Mouse (Mus musculus) liver, adult 2 months (tissue): ENCODE data around the gene Ube2d1.

Source experiments
- CTCF ChIP-seq: fragments of 200-500 bp; IDR thresholded peaks from 2 replicates; pipeline ENCODE4 v1.5.1; 2011; ENCODE audit warnings: low read depth, low read length, control low read depth
- POLR2A ChIP-seq: fragments of 200-500 bp; IDR thresholded peaks from 2 replicates; pipeline ENCODE4 v1.6.1; 2011; ENCODE audit warnings: low read length, control low read depth; ENCODE audit not compliant: insufficient read depth; ENCODE audit errors: extremely low read depth

DNA sequence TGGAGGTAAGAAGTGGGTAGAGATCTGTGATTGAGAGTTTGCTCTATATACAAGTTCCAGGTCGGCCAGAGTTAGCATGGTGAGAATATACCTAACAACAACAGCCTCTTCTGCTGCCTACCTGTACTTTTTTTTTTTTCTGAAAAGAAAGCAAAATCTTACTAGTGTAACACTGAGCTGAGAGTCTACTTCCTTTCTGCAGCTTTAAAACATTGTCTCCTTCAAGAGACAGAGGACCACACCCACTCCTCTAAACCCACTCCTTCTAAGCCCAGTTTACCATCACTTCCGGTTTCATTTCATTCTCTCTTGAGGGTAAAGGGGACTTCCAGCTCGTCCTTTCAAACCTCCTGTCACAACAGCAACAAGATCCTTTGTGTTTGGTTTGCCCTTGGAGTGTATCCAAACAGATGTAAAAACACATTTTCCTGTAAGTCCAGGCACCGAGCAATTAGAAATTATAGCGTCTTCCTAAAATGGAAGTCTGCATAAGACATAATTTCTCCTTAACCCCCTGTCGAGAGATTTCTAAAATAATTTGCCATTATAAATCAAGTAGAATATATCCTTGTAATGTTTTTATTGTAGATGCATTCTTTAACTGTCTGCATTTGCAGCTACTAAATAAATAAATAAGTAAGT is 45.5 kb downstream of the Ube2d1 start:
- TF ChIP-seq POLR2A (no peak), CTCF (no peak)
